Mouse (Mus musculus) urinary bladder, postnatal 4 days (tissue): ENCODE measurements around the gene Plxnb1.

Experiments used
- DNase-seq, 2 experiments: peaks; one replicate each; pipeline ENCODE4 v3.0.0; 2021 to 2022; ENCODE audit warnings: low spot score in 2 of 2

Plxnb1 gene

DNA sequence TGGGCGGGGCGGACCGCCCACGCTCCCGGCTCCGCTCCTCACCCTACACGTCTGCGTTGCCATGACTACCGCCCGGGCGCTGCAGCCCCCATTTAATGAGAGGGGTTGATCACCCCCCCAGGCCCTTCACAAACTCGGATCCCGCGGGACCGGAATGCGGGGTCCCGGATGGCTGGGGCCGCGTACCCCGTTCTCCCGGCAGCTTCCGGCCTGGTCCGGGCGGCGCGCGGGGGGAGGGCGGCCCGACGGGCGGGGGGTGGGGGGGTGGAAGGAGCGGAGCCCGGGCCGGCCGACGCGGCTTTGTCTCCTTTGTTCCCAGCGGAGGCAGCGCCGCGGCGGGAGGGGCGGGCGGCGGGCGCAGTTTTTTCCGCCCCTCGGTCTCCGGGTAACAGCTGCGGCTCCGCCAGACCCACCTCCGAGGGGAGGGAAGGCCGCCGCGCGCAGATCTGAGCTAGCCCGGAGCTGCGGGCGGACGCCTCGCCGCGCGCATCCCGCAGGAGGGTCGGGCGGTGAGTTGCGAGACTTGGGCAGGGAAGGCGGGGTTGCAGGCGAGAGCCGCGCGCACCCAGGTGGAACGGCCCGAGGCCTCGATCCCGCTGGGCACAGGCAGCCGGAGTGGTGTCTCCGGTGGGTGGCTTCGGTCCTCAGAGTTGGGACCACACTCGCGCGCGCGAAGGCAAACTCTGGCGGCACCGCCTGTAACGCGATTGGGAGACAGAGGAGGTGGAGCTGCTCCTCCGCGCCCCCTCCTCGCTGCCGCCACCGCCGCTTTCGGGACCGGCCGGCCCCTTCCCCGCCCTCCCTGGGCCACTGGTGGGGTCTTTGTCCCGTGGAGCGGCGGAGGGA is at the start of gene Plxnb1:
Gene Plxnb1, plus strand, starts transcription at position 253 of the 846 bp plus-strand sequence.
- peak; percentile 70 to 72 for DNase-seq

DNA sequence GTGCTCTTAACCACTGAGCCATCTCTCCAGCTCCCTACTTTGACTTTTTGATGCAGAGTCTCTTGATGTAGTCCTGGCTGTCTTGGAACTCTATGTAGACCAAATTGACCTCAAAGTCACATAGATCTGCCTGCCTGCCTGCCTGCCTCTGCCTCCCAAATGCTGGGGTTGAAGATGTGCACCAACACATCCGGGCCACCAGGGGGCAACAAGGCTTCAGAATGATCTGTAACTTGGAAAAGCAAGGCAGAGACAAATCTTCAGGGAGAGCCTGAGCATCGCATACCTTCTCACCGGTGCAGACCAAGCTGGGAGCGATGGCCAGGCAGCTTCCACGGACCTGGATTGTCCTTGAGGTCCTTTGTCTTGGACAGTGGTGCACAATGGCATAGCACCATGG is 48.9 kb upstream of the Plxnb1 start:
- DNase-seq: peak in 1 of 2 experiments; percentile 64

DNA sequence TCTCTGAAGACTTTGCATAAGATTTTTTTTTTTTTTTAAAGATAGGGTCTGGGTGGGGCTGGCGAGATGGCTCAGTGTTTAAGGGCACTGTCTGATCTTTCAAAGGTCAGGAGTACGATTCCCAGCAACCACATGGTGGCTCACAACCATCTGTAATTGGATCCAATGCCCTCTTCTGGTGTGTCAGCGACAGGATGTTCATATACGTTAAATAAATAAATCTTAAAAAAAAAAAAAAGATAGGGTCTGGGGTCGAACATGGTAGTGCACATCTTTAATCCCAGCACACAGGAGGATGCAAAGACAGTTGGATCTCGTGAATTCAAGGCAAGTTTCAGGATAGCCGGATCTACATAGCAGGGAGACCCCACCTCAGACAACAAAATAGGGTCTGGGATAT is 45.9 kb upstream of the Plxnb1 start:
- no peak for DNase-seq

DNA sequence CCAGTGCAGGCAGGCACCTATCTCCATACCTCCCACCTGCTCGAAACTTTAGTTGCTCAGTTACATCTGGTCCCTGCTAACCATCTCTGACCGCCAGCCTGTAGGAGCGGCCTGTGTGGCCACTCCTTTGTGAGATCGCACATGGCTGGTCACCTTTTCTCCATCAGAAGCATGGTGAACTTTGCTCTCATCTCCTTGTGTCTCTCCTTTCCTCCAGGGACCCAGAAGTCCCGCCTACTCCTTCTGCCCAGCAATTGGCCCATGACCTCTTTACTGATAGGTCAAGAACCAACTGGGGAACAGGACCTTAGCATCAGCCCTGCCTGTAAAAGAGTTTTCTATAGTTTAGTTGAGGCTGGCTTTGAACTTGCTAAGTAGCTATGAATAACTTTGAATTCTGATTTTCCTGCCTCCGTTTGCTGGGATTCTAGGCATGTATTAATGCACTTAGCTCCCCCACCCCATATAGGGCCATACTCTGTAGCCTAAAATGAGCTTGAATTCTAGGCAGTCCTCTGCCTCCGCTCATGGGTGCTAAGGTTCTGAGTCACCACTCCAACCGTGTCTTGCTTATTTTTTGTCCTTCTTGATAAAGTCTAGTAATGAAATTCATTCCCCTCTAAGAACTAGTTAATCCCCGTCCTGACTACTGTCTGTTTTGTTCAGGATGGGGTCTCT is 45.1 kb upstream of the Plxnb1 start:
- DNase-seq: peak; percentile 9 to 34

DNA sequence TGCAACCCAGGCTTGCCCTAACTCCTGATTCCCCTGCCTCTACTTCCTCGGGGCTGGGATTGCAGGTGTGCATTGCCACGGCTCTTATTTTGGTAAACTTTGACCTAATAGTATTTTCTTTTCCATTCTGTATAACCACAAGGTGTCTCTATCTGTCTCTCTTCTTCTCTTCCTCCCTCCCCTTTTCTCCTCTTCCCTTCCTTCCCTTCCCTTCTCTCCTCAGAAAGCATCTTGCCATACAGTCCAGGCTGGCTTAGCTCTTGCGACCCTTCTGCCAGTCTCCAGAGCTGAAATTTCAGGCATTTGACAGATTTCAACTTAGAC is 44.6 kb upstream of the Plxnb1 start:
- DNase-seq: peak in 1 of 2 experiments; percentile 11

DNA sequence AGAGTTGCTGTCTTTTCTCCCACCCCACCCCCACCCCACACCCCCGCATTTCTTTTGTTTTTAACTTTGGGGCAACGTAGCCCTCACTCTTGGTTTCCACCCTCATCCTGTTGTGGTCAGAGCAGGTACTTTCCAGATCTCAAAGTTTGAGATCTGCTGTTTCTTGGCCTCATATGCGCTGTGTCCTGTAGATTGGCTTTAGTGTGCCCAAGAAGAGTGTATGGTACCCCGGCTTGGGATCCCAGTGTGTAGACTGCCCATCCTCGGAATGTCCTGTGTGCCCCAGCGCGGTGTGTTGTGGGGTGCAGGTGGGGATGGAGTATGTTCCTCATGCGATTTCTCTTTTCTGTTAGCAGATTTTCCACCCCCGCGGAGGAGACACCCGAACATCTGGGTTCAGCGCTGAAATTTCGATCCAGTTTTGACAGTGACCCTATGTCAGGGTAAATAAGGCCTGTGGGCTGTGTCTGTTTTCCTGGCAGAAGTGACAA is 44.1 kb upstream of the Plxnb1 start:
- peak; percentile 15 to 55 for DNase-seq

DNA sequence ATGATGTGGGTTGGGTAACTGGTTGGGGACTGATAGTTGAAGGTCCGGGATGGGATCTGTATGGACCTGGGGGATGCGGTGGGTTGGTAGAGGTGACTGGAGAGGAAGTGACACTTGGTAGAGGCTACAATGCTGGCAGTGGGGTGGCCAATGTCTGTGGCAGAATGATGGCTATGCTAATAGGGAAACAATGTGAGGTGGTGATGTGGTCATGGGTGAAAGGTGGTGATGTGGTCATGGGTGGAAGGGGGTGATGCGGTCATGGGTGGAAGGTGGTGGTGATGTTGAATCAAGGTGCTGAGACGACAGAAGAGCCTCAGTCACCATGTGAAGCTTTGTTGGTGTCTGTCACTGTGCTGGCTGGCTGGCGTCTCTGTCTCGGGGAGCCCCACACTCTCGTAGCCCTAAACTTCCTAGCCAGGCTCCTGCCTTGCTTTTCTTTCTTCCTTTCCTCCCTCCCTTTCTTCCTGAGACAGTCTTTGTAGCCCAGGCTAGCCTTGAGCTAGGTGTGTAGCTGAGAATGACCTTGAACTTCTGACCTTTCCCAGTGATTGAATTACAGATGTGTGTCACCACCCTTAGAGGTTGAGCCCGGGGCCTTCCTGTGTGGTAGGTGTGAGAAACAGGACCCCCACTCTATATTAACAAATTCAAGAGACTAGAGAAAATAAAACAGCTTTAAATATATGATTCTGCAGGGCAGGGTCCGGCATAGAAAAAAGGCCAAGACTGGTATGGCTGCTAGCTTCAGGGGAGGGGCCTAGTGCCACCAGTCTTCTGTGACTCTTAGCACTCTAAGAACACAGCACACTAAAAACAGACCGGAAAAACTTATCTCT is 43.3 kb upstream of the Plxnb1 start:
- peak; percentile 12 to 39 for DNase-seq

DNA sequence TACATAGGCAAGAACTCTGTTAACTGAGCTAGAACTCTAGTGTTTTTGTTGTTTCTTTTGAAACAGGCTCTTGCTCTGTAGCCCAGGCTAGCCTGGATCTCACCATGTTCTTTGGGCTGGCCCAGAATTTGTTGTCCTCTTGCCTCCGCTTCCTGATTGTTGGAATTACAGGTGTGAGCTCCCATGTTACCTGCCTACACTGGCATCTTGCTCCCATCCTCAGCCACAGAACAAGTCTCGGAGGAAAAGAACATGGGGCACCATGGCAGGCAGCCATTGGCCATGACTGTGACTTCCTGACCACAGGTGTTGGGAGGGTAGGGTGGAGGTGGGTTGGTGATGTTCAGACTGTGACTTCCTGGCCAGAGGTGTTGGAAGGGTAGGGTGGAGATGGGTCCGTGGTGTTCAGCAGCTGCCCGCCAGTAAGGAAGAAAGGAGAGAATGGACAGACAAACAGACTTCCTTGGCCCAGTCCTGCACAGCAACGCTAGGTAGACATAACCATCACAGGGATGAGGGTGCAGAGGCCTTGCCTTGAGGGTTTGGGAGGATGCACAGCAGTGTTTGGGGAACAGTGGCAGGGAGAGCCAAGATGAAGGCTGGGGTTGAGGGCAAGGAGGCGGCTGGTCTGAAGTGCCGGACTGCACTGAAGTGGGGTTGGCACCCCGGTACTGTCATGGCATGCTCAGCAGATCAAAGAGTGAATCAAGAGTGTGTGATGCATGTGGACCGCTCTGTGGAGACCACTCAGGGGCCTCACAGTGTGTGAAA is 42.5 kb upstream of the Plxnb1 start:
- peak; percentile 14 to 52 for DNase-seq

DNA sequence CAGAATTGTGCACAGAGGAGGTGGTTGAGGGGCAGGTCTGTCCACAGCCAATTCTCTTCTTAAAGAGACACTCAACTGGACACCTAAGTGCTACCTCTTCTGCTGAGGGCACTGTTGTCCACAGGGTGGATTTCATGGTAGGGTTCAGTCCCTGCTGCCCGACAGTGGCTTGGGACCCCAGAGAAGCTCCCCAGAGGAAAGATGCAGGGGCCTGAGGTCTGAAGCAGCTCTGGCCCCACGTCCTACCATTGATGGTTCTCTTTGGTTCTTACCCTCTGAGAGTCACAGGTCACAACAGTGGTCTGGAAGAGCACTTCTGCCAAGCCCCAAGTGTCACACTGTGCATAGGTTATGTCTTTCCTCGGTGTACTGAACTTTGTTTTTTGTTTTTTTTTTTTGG is 41.8 kb upstream of the Plxnb1 start:
- peak; percentile 9 to 33 for DNase-seq

DNA sequence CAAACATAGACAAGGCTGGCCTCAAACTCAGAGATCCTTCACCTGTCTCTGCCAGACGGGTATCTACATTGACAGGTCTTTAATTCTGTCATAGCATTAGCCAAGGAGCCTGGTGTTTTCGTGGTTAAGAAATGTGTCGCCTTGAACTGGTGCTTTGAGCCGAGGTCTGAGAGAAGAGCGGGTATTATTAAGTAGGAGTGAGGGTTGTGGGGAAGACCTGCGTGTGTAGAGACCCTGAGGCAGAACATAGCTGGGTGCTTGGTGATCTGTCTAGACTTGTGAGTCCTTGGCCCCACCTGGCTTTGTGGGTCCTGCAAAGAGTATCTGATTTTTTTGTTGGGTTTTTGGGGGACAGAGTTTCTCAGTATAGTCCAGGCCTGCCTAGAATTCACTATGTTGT is 41.3 kb upstream of the Plxnb1 start:
- DNase-seq: peak in 1 of 2 experiments; percentile 41

DNA sequence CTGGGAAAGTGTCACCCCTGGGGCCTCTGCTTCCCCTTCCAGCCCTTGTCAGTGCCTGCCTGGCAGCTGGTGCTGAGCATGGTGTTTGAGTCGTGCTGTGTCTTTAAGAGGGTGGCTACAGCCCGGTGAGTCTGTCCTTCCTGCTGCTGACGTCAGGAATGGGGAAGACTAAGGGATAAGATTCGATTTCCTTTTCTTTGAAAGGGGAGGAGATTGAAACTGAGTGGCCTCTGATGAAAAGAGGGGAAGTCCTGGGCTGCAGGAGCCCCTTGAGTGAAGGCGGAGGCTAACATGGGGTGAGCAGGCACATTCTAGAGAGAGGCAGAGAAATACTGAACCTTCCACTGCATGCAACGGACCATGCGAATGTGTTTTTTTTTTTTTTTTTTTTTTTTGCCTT is 40.5 kb upstream of the Plxnb1 start:
- DNase-seq: peak; percentile 57 to 64

DNA sequence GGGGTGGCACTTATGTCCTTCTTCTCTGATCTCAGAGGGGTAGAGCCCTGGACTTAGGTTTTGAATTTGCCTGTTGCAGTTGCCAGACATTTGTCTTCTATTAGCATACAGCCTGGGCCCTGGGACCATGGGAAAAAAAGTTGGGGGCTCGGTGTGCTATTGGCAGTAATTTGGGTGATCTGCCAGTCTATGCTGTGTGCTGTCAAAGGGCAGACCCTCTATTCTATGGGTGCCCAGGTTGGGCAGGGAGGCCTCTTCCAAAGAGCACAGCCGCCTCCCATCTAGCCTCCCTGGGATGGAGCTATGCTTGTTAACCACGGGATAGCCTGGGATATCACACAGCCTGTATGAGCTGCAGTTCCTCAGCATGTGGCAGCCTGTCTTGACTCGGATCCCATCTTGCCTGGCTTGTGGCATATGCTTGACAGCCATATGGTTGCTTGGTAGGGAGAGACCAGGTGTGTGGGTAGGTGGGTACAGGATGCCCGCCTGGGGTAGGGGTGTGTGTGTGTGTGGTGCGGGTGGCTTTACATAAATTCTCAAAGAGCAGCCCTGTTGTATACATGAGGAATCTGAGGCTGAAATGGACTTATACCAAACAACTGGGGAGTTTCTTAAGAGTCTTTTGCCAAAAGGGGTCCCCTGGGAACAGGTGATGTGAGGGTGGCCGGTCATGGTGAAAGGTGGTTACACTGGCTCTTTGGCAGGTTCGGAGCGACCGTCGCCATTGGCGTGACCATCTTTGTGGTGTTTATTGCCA is 39.7 kb upstream of the Plxnb1 start:
- DNase-seq: peak in 1 of 2 experiments; percentile 47

DNA sequence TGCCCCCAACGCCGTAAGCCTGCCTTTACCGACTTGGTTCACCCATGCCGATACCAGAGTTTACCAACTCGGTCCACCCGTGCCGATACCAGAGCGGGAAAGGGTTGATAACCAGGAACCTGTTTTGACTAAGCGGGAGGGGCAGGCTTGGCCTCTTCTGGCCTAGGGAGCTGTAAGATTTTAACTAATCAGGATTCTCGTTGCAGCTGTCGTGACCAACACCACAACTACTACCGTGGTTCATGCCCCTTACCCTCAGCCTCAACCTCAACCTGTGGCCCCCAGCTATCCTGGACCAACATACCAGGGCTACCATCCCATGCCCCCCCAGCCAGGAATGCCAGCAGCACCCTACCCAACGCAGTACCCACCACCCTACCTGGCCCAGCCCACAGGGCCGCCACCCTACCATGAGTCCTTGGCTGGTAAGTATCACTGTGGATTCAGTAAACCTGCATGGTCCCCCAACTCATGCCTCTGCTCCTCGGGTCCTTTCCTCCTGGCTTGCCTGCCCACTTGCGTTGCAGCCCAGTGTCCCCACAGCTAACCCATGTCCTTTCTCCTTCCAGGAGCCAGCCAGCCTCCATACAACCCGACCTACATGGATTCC is 39.0 kb upstream of the Plxnb1 start:
- peak in 1 of 2 experiments; percentile 56 for DNase-seq

DNA sequence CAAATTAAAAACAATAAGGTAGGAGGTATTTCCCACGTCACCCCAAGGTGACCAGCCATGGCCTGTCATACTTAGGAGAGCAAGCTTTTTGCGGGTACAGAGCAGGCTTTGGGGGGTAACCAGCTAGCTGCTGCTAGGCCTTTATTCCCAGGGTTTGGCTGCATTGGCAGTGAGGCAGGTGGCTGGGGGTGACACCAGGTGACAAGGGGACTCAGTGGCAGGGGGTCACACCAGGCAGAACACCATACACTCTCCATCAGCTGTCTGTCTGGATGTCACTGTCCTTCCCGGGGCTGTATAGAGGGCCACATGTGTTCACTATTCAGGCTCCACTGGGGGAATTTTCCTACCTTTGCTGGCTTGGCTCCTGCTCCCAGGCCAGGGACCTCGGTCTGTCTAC is 38.3 kb upstream of the Plxnb1 start:
- peak in 1 of 2 experiments; percentile 54 for DNase-seq

DNA sequence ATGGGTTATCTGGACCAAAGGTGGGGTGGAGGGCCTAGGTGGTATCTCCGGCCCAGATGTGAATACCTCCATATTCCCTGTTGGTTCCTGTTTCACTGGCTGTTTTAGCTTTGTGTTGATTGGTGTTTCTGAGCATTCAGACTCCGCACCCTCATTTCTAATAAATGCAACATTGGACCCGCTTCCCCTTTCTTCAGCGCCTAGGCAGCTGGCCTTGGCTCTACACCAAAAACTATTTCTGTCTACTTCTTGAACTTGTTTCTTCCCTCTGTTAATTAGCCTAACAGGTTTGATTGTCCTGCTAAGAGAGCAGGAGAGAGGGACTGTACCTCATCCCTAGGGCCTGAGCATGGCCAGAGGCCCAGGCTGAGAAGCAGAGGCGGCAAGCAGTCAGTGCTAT is 37.6 kb upstream of the Plxnb1 start:
- DNase-seq: peak in 1 of 2 experiments; percentile 26

DNA sequence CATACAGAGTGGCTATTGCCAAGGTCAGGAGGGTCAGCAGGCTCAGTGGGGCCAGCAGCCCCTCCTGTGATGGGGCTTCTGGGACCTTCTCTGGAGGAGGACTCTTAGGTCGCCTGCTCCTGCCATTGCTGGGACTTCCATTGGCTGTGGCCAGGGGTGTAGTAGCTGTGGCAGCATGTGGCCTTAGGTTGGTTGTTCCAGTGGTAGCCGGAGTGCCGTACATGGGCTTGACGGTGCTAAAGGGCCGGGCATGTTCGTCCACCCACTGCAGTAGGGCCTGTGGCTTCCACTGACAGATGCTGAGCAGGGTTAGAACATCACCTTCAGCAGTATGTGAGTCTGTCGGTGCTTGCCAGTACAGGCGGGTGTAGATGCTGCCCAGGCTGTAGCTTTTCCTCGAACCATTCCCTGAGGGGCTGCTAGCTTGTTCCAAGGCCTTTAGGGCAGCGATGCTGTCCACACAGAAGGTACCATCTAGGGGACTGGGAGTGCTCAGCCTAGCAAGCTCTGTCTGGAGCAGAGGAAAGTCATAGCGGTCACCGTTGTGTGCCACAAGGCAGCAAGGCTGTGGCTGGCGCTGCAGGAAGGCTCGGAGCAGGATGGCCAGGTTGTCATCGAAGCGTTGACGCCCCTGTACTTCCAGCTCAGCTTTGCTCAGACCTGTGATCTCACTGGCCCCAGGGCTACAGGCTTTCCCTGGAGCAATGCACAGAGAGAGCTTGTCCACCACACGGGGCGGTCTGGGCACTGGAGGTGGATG is 37.0 kb upstream of the Plxnb1 start:
- DNase-seq: peak in 1 of 2 experiments; percentile 55

DNA sequence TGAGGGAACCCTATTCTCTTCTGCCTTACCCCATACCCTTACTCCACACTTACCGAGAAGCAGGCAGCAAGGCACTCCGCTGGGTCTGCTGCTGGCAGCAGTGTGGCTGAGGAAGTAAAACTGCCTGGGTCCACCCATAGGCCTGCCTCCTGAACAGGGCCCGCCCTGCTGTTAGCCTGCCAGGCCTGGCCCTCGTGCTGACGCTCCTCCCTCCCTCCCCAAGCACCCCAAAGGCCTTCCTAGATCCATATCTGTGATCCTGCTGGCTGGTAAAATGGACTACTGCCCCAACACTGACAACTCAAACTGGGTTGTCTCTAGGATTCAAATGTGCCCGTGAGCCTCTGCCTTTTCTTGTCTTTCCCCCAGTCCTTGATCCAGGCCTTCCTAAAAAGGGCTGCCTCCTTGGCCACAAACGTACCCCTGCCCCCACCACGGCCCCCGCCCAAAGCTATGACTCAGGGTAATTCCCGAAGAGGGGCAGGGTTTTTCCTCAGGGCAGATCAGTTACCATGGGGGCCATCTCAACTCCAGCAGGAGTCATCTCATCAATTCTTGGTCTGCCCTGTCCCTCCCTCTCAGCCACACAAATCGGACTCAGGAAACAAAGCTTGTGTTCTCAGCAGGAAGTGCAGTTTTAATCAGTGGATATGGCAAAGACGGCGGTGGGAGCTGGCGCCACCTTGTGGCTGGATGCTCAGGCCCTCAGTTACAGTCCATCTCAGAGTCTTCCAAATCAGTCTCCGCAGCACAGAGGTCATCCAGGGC is 35.9 kb upstream of the Plxnb1 start, which contains the start of gene Trex1:
Gene Trex1, minus strand, starts transcription at position 599 of the 768 bp plus-strand sequence.
- peak; percentile 85 to 86 for DNase-seq

DNA sequence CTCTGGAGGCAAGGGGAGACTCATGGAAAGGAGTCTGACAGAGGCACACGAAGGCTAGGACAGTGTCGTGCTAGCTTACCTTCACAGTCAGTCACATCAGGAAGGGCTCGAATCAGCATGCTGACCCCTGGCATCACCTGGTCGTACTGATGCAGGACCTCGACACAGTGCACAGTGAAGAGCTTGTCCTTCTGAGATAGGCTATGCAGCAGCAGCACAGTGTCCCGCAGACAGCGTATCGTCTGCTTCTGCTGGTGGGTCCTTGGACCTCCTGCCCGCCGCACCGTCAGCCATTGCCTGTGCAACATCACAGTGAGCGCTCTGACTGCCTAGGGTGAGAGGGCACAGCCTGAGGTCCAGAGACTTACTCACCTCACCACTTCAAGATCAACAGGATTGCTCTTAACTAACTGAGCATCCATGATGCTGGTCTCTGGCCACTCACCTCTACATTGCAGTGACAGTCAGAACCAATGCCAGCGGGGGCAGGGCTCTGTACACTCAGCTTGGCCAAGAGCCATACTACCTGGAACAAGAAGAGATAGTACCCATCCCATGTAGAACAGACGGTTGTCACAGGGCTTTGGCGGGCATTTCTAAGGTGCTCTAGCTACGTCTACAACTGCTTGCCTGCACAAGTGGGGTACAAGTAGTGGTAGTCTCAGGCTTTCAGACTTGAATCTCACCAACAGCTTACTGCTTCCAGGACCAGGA is 34.8 kb upstream of the Plxnb1 start:
- peak in 1 of 2 experiments; percentile 55 for DNase-seq
